Mouse (Mus musculus): Measurements from ENCODE around the gene Ranbp9.

DNA sequence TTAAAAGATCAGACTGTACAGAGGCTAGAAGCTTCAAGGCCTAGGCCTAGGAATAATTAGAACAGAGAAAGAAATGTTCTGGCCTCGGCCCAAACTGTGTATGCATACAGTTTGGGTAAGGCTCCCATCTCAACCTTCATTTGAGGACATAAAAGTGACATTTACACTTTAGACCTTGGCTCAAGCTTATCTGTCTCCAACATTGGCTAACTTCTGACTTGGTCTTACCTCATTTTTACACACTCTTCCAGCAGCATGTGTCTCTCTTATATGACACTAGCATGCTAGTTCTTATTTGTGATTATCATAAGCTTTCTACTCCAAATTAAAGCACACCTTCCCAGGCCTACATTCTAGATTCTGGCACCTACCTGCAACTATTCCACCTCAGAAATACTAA lies 11.5 kb downstream of the Ranbp9 start:
- no peak for TF ChIP-seq CTCF (IDR thresholded peaks at IDR 0.05; ENCODE audit: borderline replicate concordance, insufficient read depth, low read length)
- no peak for TF ChIP-seq POLR2A (IDR thresholded peaks at IDR 0.05; ENCODE audit: low read depth, low read length)

All from embryonic fibroblast, embryonic 13.5 days (primary cell).